Mouse (Mus musculus) midbrain, postnatal 0 days (tissue): ENCODE results near the gene Nup214. TPM values are rescaled to one million over a fixed set of nuclear protein-coding genes. Genes with fewer than 3 reads are reported as not detected.

Source experiments
- ATAC-seq: fragments of 200-750 bp; cut with Nextera tagmentation; 2 replicates; pipeline ENCODE4 v1.8.0; 2017; ENCODE audit warnings: moderate number of reproducible peaks, mild to moderate bottlenecking, moderate TSS enrichment, moderate library complexity; ENCODE audit not compliant: low FRiP score
- DNase-seq: peaks from one replicate; pipeline ENCODE4 v3.0.0-alpha.2; 2015; ENCODE audit warnings: low spot score
- H3K27ac ChIP-seq: fragments of 300-500 bp; sonication (generic); 2 replicates; pipeline ENCODE4 v1.5.1; 2014; ENCODE audit warnings: low read depth, mild to moderate bottlenecking, low read length, mixed read lengths
- H3K27me3 ChIP-seq: fragments of 300-500 bp; sonication (generic); 2 replicates; pipeline ENCODE4 v1.6.1; 2014; ENCODE audit warnings: low read length, control low read depth, mixed read lengths; ENCODE audit not compliant: insufficient read depth
- H3K36me3 ChIP-seq: fragments of 300-500 bp; sonication (generic); 2 replicates; pipeline ENCODE4 v1.6.1; 2014; ENCODE audit warnings: low read length, control low read depth, mixed read lengths; ENCODE audit not compliant: insufficient read depth
- H3K4me1 ChIP-seq: fragments of 300-500 bp; sonication (generic); 2 replicates; pipeline ENCODE4 v1.6.1; 2014; ENCODE audit warnings: mild to moderate bottlenecking, control low read depth, antibody characterized with exemption, low read length, mixed read lengths; ENCODE audit not compliant: insufficient read depth
- H3K4me2 ChIP-seq: fragments of 300-500 bp; sonication (generic); 2 replicates; pipeline ENCODE4 v1.6.1; 2014; ENCODE audit warnings: low read depth, mild to moderate bottlenecking, low read length, mixed read lengths; ENCODE audit not compliant: poor library complexity, severe bottlenecking
- H3K4me3 ChIP-seq: fragments of 300-500 bp; sonication (generic); 2 replicates; pipeline ENCODE4 v1.5.1; 2014; ENCODE audit warnings: low read depth, mild to moderate bottlenecking, low read length, moderate library complexity
- H3K9ac ChIP-seq: fragments of 300-500 bp; sonication (generic); replicated peaks from 2 replicates; pipeline ENCODE4 v1.6.1; 2014; ENCODE audit warnings: mild to moderate bottlenecking, low read length, moderate library complexity, mixed read lengths; ENCODE audit not compliant: poor library complexity, severe bottlenecking
- H3K9me3 ChIP-seq: fragments of 300-500 bp; sonication (generic); 2 replicates; pipeline ENCODE4 v1.6.1; 2016; ENCODE audit warnings: low read length, control low read depth
- CTCF ChIP-seq: IDR thresholded peaks from 2 replicates; pipeline ENCODE4 v1.5.1; 2016; ENCODE audit warnings: antibody characterized with exemption, mild to moderate bottlenecking
- WGBS: fragments of 180-500 bp; shearing (Covaris S2); extraction: QIAGEN DNeasy Blood & Tissue Kit; methylation state at CpG from one replicate; pipeline ENCODE4 v1.1.7; 2014; 5-methylcytosine and 5-hydroxymethylcytosine counted together
- polyA plus RNA-seq: library from polyadenylated mRNA; unstranded; fragments of >200 nt; fragmentation: Nextera tagmentation; extraction: Ambion mirVana; gene quantifications from 2 replicates; pipeline ENCODE4 v1.2.1, GENCODE M21; 2015
- total RNA-seq: library from RNA; depleted of rRNA; stranded (reverse); fragments of >200 nt; gene quantifications from 2 replicates; pipeline ENCODE4 v1.2.3, GENCODE M21; 2014

Gene Nup214
- total and polyA plus RNA-seq, 2 experiments from 2014 or later = 29.0 to 67.0 TPM

GRCm38 (mm10) chr2:32065371-32065791 lies 91.1 kb downstream of the Nup214 start:
- WGBS = 82% methylated on average over 5 of the region's 5 CpGs
- ATAC-seq (no peak), DNase-seq (no peak)
- Histone ChIP-seq H3K4me3 (no peak overlapping the region), H3K9me3 (no peaks in the 10 kb centered on the region), H3K4me2 (no peak overlapping the region), H3K4me1 (no peaks in the 10 kb centered on the region), H3K36me3 (no peaks in the 10 kb centered on the region), H3K9ac (no peak overlapping the region), H3K27ac (no peak overlapping the region), H3K27me3 (no peaks in the 10 kb centered on the region)
- TF ChIP-seq CTCF = no peak

DNA sequence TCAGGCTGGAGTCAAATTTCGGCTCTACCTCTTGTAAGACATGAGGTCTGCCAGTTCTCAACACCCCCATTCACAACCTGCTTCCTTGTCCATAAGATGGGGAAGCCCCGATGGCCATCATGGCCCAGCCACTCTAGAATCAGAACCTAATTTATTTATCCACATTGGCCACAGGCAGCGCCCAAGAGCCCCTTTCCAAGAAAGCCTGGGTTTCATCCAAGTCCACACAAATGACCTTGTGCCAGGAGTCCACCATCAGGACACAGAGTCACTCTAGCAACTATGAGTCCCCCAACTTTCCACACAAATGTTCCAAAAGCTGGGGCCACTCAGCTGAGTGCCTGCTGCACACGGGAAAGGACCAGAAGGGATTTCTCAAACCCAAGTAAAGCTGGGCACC lies 91.8 kb downstream of the Nup214 start:
- Histone ChIP-seq H3K36me3 (no peaks in the 10 kb centered on the region), H3K27me3 (no peaks in the 10 kb centered on the region), H3K9me3 (no peaks in the 10 kb centered on the region), H3K4me1 (no peaks in the 10 kb centered on the region), H3K9ac (no peak overlapping the region), H3K27ac (no peak overlapping the region), H3K4me2 (no peak overlapping the region), H3K4me3 (no peak overlapping the region)
- 77% methylated on average over 4 of the region's 4 CpGs for WGBS
- peak; percentile 34 for TF ChIP-seq CTCF
- DNase-seq (peak; percentile 48), ATAC-seq (no peak)

GRCm38 (mm10) chr2:32068811-32069607 lies 94.8 kb downstream of the Nup214 start:
- Histone ChIP-seq H3K4me3 (no peak overlapping the region), H3K4me1 (no peaks in the 10 kb centered on the region), H3K27ac (no peak overlapping the region), H3K27me3 (no peaks in the 10 kb centered on the region), H3K9me3 (no peaks in the 10 kb centered on the region), H3K4me2 (no peak overlapping the region), H3K9ac (no peak overlapping the region), H3K36me3 (no peaks in the 10 kb centered on the region)
- WGBS = 57% methylated on average over 31 of the region's 31 CpGs
- no peak for ATAC-seq
- no peak for DNase-seq
- TF ChIP-seq CTCF = no peak

GRCm38 (mm10) chr2:32070747-32071146 lies 96.5 kb downstream of the Nup214 start:
- Histone ChIP-seq H3K9me3 (no peaks in the 10 kb centered on the region), H3K27me3 (no peaks in the 10 kb centered on the region), H3K9ac (no peak overlapping the region), H3K4me3 (no peak overlapping the region), H3K27ac (no peak overlapping the region), H3K4me1 (no peaks in the 10 kb centered on the region), H3K4me2 (no peak overlapping the region), H3K36me3 (no peaks in the 10 kb centered on the region)
- 96% methylated on average over 10 of the region's 10 CpGs for WGBS
- ATAC-seq (no peak), DNase-seq (no peak)
- TF ChIP-seq CTCF = no peak

- ATAC-seq (no peak), DNase-seq (peak; percentile 53)
- H3K9me3 ChIP-seq = no peaks in the 10 kb centered on the region
- no peak for TF ChIP-seq CTCF
- H3K4me3 ChIP-seq = no peak overlapping the region
- H3K27me3 ChIP-seq = no peaks in the 10 kb centered on the region
- 76% methylated on average over 8 of the region's 8 CpGs for WGBS
- no peak overlapping the region for H3K27ac ChIP-seq
- no peaks in the 10 kb centered on the region for H3K4me1 ChIP-seq
- no peak overlapping the region for H3K4me2 ChIP-seq
- H3K36me3 ChIP-seq = no peaks in the 10 kb centered on the region
- H3K9ac ChIP-seq = no peak overlapping the region
Observed at GRCm38 (mm10) chr2:32074404-32074803, 100.2 kb downstream of the Nup214 start.

GRCm38 (mm10) chr2:32075368-32075767 lies 101.1 kb downstream of the Nup214 start:
- ATAC-seq = no peak
- Histone ChIP-seq H3K27me3 (no peaks in the 10 kb centered on the region), H3K9ac (no peak overlapping the region), H3K4me1 (no peaks in the 10 kb centered on the region), H3K4me3 (no peak overlapping the region), H3K4me2 (no peak overlapping the region), H3K36me3 (no peaks in the 10 kb centered on the region), H3K9me3 (no peaks in the 10 kb centered on the region), H3K27ac (no peak overlapping the region)
- no peak for TF ChIP-seq CTCF
- WGBS = 57% methylated on average over 7 of the region's 7 CpGs
- no peak for DNase-seq
